Mouse (Mus musculus) hindbrain, postnatal 0 days (tissue): Measurements from ENCODE around the gene Cbln3. TPM values are rescaled to one million over a fixed set of nuclear protein-coding genes. Genes with fewer than 3 reads are reported as not detected.

Experiments
- ATAC-seq: fragments of 200-750 bp; cut with Nextera tagmentation; 2 replicates; pipeline ENCODE4 v1.8.0; 2017; ENCODE audit warnings: mild to moderate bottlenecking, moderate TSS enrichment, moderate library complexity
- DNase-seq: peaks from one replicate; pipeline ENCODE4 v3.0.0-alpha.2; 2015; ENCODE audit warnings: low spot score
- H3K27ac ChIP-seq: fragments of 300-500 bp; sonication (generic); 2 replicates; pipeline ENCODE4 v1.5.1; 2014; ENCODE audit warnings: mild to moderate bottlenecking
- H3K27me3 ChIP-seq: fragments of 300-500 bp; sonication (generic); 2 replicates; pipeline ENCODE4 v1.6.1; 2014; ENCODE audit warnings: low read length, mixed read lengths; ENCODE audit not compliant: insufficient read depth
- H3K36me3 ChIP-seq: fragments of 300-500 bp; sonication (generic); 2 replicates; pipeline ENCODE4 v1.6.1; 2014; ENCODE audit warnings: low read length, mixed read lengths; ENCODE audit not compliant: insufficient read depth
- H3K4me1 ChIP-seq: fragments of 300-500 bp; sonication (generic); 2 replicates; pipeline ENCODE4 v1.6.1; 2014; ENCODE audit warnings: antibody characterized with exemption, low read length, mixed read lengths; ENCODE audit not compliant: insufficient read depth
- H3K4me2 ChIP-seq: fragments of 300-500 bp; sonication (generic); 2 replicates; pipeline ENCODE4 v1.6.1; 2014; ENCODE audit warnings: low read depth, mild to moderate bottlenecking, low read length, moderate library complexity, mixed read lengths
- H3K4me3 ChIP-seq: fragments of 300-500 bp; sonication (generic); 2 replicates; pipeline ENCODE4 v1.5.1; 2014; ENCODE audit warnings: low read length
- H3K9ac ChIP-seq: fragments of 300-500 bp; sonication (generic); replicated peaks from 2 replicates; pipeline ENCODE4 v1.6.1; 2014; ENCODE audit warnings: mild to moderate bottlenecking, low read length, moderate library complexity, mixed read lengths
- H3K9me3 ChIP-seq: fragments of 300-500 bp; sonication (generic); 2 replicates; pipeline ENCODE4 v1.6.1; 2016; ENCODE audit warnings: low read length, mixed read lengths
- CTCF ChIP-seq: IDR thresholded peaks from 2 replicates; pipeline ENCODE4 v1.5.1; 2016; ENCODE audit warnings: antibody characterized with exemption, control low read depth, low read depth
- WGBS: fragments of 180-500 bp; shearing (Covaris S2); extraction: QIAGEN DNeasy Blood & Tissue Kit; methylation state at CpG from one replicate; pipeline ENCODE4 v1.1.7; 2014; 5-methylcytosine and 5-hydroxymethylcytosine counted together
- polyA plus RNA-seq: library from polyadenylated mRNA; unstranded; fragments of >200 nt; fragmentation: Nextera tagmentation; extraction: Ambion mirVana; gene quantifications from 2 replicates; pipeline ENCODE4 v1.2.1, GENCODE M21; 2015
- total RNA-seq: library from RNA; depleted of rRNA; stranded (reverse); fragments of >200 nt; gene quantifications from 2 replicates; pipeline ENCODE4 v1.2.3, GENCODE M21; 2014

Gene Cbln3
- total and polyA plus RNA-seq, 2 experiments from 2014 or later, result 0.68 to 2.1 TPM

GRCm38 (mm10) chr14:55873242-55873713 lies 10.9 kb downstream of the Cbln3 start:
- 76% methylated on average over 8 of the region's 8 CpGs for WGBS
- no peaks in the 10 kb centered on the region for H3K4me1 ChIP-seq
- peak; percentile 30 for ATAC-seq
- H3K36me3 ChIP-seq, result peaks cover 31% of the 10 kb centered on the region
- H3K27me3 ChIP-seq, result no peaks in the 10 kb centered on the region
- no peak for TF ChIP-seq CTCF
- peak overlapping the region; percentile 22; the same call in 1 of the 2 replicates for H3K9ac ChIP-seq
- no peak for DNase-seq
- no peak overlapping the region for H3K4me3 ChIP-seq
- peak overlapping the region; percentile 57; the same call in 1 of the 2 replicates for H3K27ac ChIP-seq
- H3K9me3 ChIP-seq, result no peaks in the 10 kb centered on the region
- H3K4me2 ChIP-seq, result no peak overlapping the region

- ATAC-seq (no peak), DNase-seq (no peak)
- no peak overlapping the region for H3K9ac ChIP-seq
- WGBS, result 91% methylated on average over 17 of the region's 17 CpGs
- H3K9me3 ChIP-seq, result no peaks in the 10 kb centered on the region
- no peak overlapping the region for H3K4me3 ChIP-seq
- H3K27me3 ChIP-seq, result no peaks in the 10 kb centered on the region
- H3K4me1 ChIP-seq, result no peaks in the 10 kb centered on the region
- H3K36me3 ChIP-seq, result peaks cover 34% of the 10 kb centered on the region
- no peak for TF ChIP-seq CTCF
- no peak overlapping the region for H3K27ac ChIP-seq
- no peak overlapping the region for H3K4me2 ChIP-seq
These were observed 11.6 kb downstream of the Cbln3 start for GRCm38 (mm10) chr14:55872551-55872950.

DNA sequence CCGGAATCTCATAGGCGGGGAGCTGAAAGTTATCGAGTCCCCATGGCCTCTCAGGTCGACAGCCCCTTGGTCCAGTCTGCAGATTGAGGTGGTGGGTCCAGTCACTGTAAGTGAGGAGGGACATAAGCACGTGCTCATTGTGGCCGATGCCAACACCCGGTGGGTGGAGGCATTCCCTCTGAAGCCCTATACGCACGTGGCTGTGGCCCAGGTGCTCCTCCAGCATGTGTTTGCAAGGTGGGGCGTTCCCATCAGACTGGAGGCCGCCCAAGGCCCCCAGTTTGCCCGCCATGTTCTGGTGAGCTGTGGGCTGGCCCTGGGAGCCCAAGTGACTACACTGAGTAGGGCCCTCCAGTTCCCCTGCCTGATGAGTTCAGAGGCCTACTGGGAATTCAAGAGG lies 12.2 kb downstream of the Cbln3 start:
- 93% methylated on average over 12 of the region's 12 CpGs for WGBS
- Histone ChIP-seq H3K36me3 (peaks cover 34% of the 10 kb centered on the region), H3K4me1 (no peaks in the 10 kb centered on the region), H3K27me3 (no peaks in the 10 kb centered on the region), H3K9me3 (no peaks in the 10 kb centered on the region), H3K9ac (no peak overlapping the region), H3K27ac (no peak overlapping the region), H3K4me3 (no peak overlapping the region), H3K4me2 (no peak overlapping the region)
- DNase-seq, result no peak
- no peak for TF ChIP-seq CTCF
- ATAC-seq, result no peak

GRCm38 (mm10) chr14:55869538-55869937 lies 14.7 kb downstream of the Cbln3 start:
- H3K4me2 ChIP-seq, result no peak overlapping the region
- H3K9me3 ChIP-seq, result no peaks in the 10 kb centered on the region
- no peak for TF ChIP-seq CTCF
- no peak overlapping the region for H3K27ac ChIP-seq
- no peak overlapping the region for H3K9ac ChIP-seq
- 98% methylated on average over 6 of the region's 6 CpGs for WGBS
- H3K27me3 ChIP-seq, result no peaks in the 10 kb centered on the region
- no peak overlapping the region for H3K4me3 ChIP-seq
- DNase-seq, result no peak
- ATAC-seq, result no peak
- no peaks in the 10 kb centered on the region for H3K4me1 ChIP-seq
- peaks cover 52% of the 10 kb centered on the region for H3K36me3 ChIP-seq

- H3K4me1 ChIP-seq, result no peaks in the 10 kb centered on the region
- DNase-seq (no peak), ATAC-seq (no peak)
- no peak overlapping the region for H3K9ac ChIP-seq
- H3K27me3 ChIP-seq, result no peaks in the 10 kb centered on the region
- 92% methylated on average over 14 of the region's 14 CpGs for WGBS
- H3K27ac ChIP-seq, result no peak overlapping the region
- no peaks in the 10 kb centered on the region for H3K9me3 ChIP-seq
- no peak for TF ChIP-seq CTCF
- peaks cover 55% of the 10 kb centered on the region for H3K36me3 ChIP-seq
- H3K4me2 ChIP-seq, result no peak overlapping the region
- H3K4me3 ChIP-seq, result no peak overlapping the region
These were observed 15.8 kb downstream of the Cbln3 start for GRCm38 (mm10) chr14:55868230-55869026.

- Histone ChIP-seq H3K36me3 (peaks cover 50% of the 10 kb centered on the region), H3K4me2 (no peak overlapping the region), H3K9me3 (no peaks in the 10 kb centered on the region), H3K4me3 (no peak overlapping the region), H3K27ac (no peak overlapping the region), H3K27me3 (no peaks in the 10 kb centered on the region), H3K4me1 (no peaks in the 10 kb centered on the region), H3K9ac (no peak overlapping the region)
- no peak for ATAC-seq
- peak; percentile 84 for TF ChIP-seq CTCF
- peak; percentile 74 for DNase-seq
- WGBS, result 34% methylated on average over 4 of the region's 4 CpGs
These were observed 17.2 kb downstream of the Cbln3 start for GRCm38 (mm10) chr14:55866962-55867361.

GRCm38 (mm10) chr14:55863773-55864172 lies 20.4 kb downstream of the Cbln3 start:
- TF ChIP-seq CTCF, result peak; percentile 94
- H3K4me1 ChIP-seq, result 0 out of 2 replicates have a peak, but pooled peaks cover 4% of the 10 kb centered on the region
- no peak overlapping the region for H3K4me2 ChIP-seq
- no peaks in the 10 kb centered on the region for H3K9me3 ChIP-seq
- H3K36me3 ChIP-seq, result peaks cover 24% of the 10 kb centered on the region
- no peak overlapping the region for H3K27ac ChIP-seq
- H3K4me3 ChIP-seq, result no peak overlapping the region
- no peak overlapping the region for H3K9ac ChIP-seq
- 24% methylated on average over 7 of the region's 7 CpGs for WGBS
- no peaks in the 10 kb centered on the region for H3K27me3 ChIP-seq
- ATAC-seq, result peak; percentile 61
- peak; percentile 84 for DNase-seq
